Mouse (Mus musculus) ES-E14 (cell line): Measurements from ENCODE around the gene Hoxd9.

Source experiments
- CHD2 ChIP-seq: IDR thresholded peaks from 2 replicates; pipeline ENCODE4 v1.6.1; 2014; ENCODE audit warnings: mild to moderate bottlenecking, low read depth, low read length, inconsistent platforms
- HCFC1 ChIP-seq: IDR thresholded peaks from 2 replicates; pipeline ENCODE4 v1.6.1; 2012; ENCODE audit warnings: low read length, inconsistent platforms, borderline replicate concordance; ENCODE audit not compliant: insufficient read depth
- MAFK ChIP-seq: IDR thresholded peaks from 2 replicates; pipeline ENCODE4 v1.6.1; 2014; ENCODE audit warnings: mild to moderate bottlenecking, low read depth, low read length, inconsistent platforms; ENCODE audit not compliant: insufficient read depth
- ZC3H11A ChIP-seq: IDR thresholded peaks from 2 replicates; pipeline ENCODE4 v1.6.1; 2012; ENCODE audit warnings: low read depth, mild to moderate bottlenecking, inconsistent platforms, low read length, borderline replicate concordance
- ZNF384 ChIP-seq: IDR thresholded peaks from 2 replicates; pipeline ENCODE4 v1.6.1; 2012; ENCODE audit warnings: low read depth, low read length, inconsistent platforms

DNA sequence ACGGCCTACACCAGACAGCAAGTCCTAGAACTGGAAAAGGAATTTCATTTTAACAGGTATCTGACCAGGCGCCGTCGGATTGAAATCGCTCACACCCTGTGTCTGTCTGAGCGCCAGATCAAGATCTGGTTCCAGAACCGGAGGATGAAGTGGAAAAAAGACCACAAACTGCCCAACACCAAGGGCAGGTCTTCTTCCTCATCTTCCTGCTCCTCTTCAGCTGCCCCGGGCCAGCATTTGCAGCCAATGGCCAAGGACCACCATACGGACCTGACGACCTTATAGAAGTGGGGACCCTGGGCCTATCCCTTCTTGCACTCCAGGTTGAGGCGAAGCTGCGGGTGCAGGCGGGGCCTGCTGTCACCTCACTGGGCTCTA, 30.8 kb downstream of the Hoxd9 start:
- no peak for TF ChIP-seq ZNF384
- TF ChIP-seq ZC3H11A = no peak
- no peak for TF ChIP-seq MAFK
- TF ChIP-seq HCFC1 = no peak
- no peak for TF ChIP-seq CHD2
